Mouse (Mus musculus) forebrain, embryonic 14.5 days (tissue): Measurements from ENCODE around the gene Slc2a4. TPM values are rescaled to one million over a fixed set of nuclear protein-coding genes. Genes with fewer than 3 reads are reported as not detected.

ENCODE experiments used
- ATAC-seq: fragments of 200-750 bp; cut with Nextera tagmentation; 2 replicates; pipeline ENCODE4 v1.8.0; 2017; ENCODE audit warnings: mild to moderate bottlenecking, moderate library complexity
- DNase-seq: peaks from one replicate; pipeline ENCODE4 v3.0.0-alpha.2; 2015; ENCODE audit warnings: low spot score
- H3K27ac ChIP-seq: fragments of 300-500 bp; sonication (generic); 2 replicates; pipeline ENCODE4 v1.5.1; 2014; ENCODE audit warnings: low read depth, mild to moderate bottlenecking, control low read depth, low read length, moderate library complexity
- H3K27me3 ChIP-seq: fragments of 300-500 bp; sonication (generic); replicated peaks from 2 replicates; pipeline ENCODE4 v1.6.1; 2014; ENCODE audit warnings: low read length, control low read depth, mixed read lengths; ENCODE audit not compliant: control insufficient read depth, insufficient read depth
- H3K36me3 ChIP-seq: fragments of 300-500 bp; sonication (generic); 2 replicates; pipeline ENCODE4 v1.6.1; 2014; ENCODE audit warnings: low read length, control low read depth; ENCODE audit not compliant: control insufficient read depth, insufficient read depth
- H3K4me1 ChIP-seq: fragments of 300-500 bp; sonication (generic); 2 replicates; pipeline ENCODE4 v1.6.1; 2014; ENCODE audit warnings: antibody characterized with exemption, low read length, control low read depth; ENCODE audit not compliant: control insufficient read depth, insufficient read depth
- H3K4me2 ChIP-seq: fragments of 300-500 bp; sonication (generic); 2 replicates; pipeline ENCODE4 v1.6.1; 2014; ENCODE audit warnings: mild to moderate bottlenecking, control low read depth, low read length
- H3K4me3 ChIP-seq: fragments of 300-500 bp; sonication (generic); 2 replicates; pipeline ENCODE4 v1.5.1; 2014; ENCODE audit warnings: low read depth, low read length, control low read depth
- H3K9ac ChIP-seq: fragments of 300-500 bp; sonication (generic); 2 replicates; pipeline ENCODE4 v1.6.1; 2014; ENCODE audit warnings: mild to moderate bottlenecking, low read length, control low read depth, moderate library complexity
- H3K9me3 ChIP-seq: fragments of 300-500 bp; sonication (generic); replicated peaks from 2 replicates; pipeline ENCODE4 v1.6.1; 2016; ENCODE audit warnings: low read length, control low read depth, mixed read lengths; ENCODE audit not compliant: control insufficient read depth
- WGBS: fragments of 180-500 bp; shearing (Covaris S2); extraction: QIAGEN DNeasy Blood & Tissue Kit; methylation state at CpG from one replicate; pipeline ENCODE4 v1.1.7; 2014; 5-methylcytosine and 5-hydroxymethylcytosine counted together
- microRNA-seq: library from miRNA; unstranded; fragments of <30 nt; microRNA quantifications from one replicate; pipeline ENCODE4, GENCODE M21; 2016
- polyA plus RNA-seq: library from polyadenylated mRNA; unstranded; fragments of >200 nt; fragmentation: Nextera tagmentation; extraction: Ambion mirVana; gene quantifications from 2 replicates; pipeline ENCODE4 v1.2.1, GENCODE M21; 2014

Slc2a4 gene
- polyA plus RNA-seq, 1 experiment from 2014 or later, result 6.7 TPM

- ATAC-seq, result no peak
- no peak for DNase-seq
- 72% methylated on average over 4 of the region's 4 CpGs for WGBS
- Histone ChIP-seq H3K4me3 (no peak within 1 kb of the TSS), H3K27me3 (no peaks in the 10 kb centered on the region), H3K27ac (no peak within 1 kb of the TSS), H3K9ac (no peak within 1 kb of the TSS), H3K36me3 (no peaks in the 10 kb centered on the region), H3K4me1 (peaks cover 10% of the 10 kb centered on the region; the same call in 1 of the 2 replicates), H3K4me2 (no peak within 1 kb of the TSS), H3K9me3 (no peaks in the 10 kb centered on the region)
These were observed 52.7 kb downstream of the Slc2a4 start, which contains the start of gene Acap1 for GRCm38 (mm10) chr11:69895291-69895690. Acap1 (minus strand) TSS chr11:69895539.

GRCm38 (mm10) chr11:69894671-69895070, 53.3 kb downstream of the Slc2a4 start:
- ATAC-seq (no peak), DNase-seq (no peak)
- WGBS, result 90% methylated on average over 5 of the region's 5 CpGs
- H3K4me2 ChIP-seq, result no peak overlapping the region
- no peak overlapping the region for H3K4me3 ChIP-seq
- H3K9ac ChIP-seq, result no peak overlapping the region
- H3K36me3 ChIP-seq, result no peaks in the 10 kb centered on the region
- peaks cover 7% of the 10 kb centered on the region; the same call in 1 of the 2 replicates for H3K4me1 ChIP-seq
- H3K9me3 ChIP-seq, result no peaks in the 10 kb centered on the region
- no peaks in the 10 kb centered on the region for H3K27me3 ChIP-seq
- no peak overlapping the region for H3K27ac ChIP-seq

Small RNA genes lying within 50 kb of the gene (microRNA-seq; reads per million reads assigned to microRNA genes)
- gene Gm44349, result not detected

Other genes with a start within 250 kb of the Slc2a4 start
- gene Polr2a, start 189.6 kb downstream of the Slc2a4 start, polyA plus RNA-seq, result 21.1 and 21.3 TPM in 2 replicates
- gene Slc35g3, start 186.2 kb downstream of the Slc2a4 start, polyA plus RNA-seq, result 0.56 TPM in 1 of 2 replicates, not detected in the other
- 2.1 and 2.8 TPM in 2 replicates for gene Zbtb4, start 182.3 kb downstream of the Slc2a4 start, polyA plus RNA-seq
- gene Chrnb1, start 152.2 kb downstream of the Slc2a4 start, polyA plus RNA-seq, result 0.68 and 1.4 TPM in 2 replicates
- gene Fgf11, start 146.3 kb downstream of the Slc2a4 start, polyA plus RNA-seq, result 2.9 and 3.0 TPM in 2 replicates
- gene Tmem102, start 142.6 kb downstream of the Slc2a4 start, polyA plus RNA-seq, result 0.15 and 0.52 TPM in 2 replicates
- not detected in 2 replicates for gene Gm39566, start 132.9 kb downstream of the Slc2a4 start, polyA plus RNA-seq
- gene Spem2, start 129.7 kb downstream of the Slc2a4 start, polyA plus RNA-seq, result not detected in 2 replicates
- 0.39 TPM in 1 of 2 replicates, not detected in the other for gene Spem1, start 126.0 kb downstream of the Slc2a4 start, polyA plus RNA-seq
- gene Nlgn2, start 110.4 kb downstream of the Slc2a4 start, polyA plus RNA-seq, result 15.7 and 18.4 TPM in 2 replicates
- gene Tmem256, start 109.7 kb downstream of the Slc2a4 start, polyA plus RNA-seq, result 307 and 386 TPM in 2 replicates
- gene Plscr3, start 101.8 kb downstream of the Slc2a4 start, polyA plus RNA-seq, result 44.3 and 49.0 TPM in 2 replicates
- 0.32 TPM in 1 of 2 replicates, not detected in the other for gene Tnk1, start 89.5 kb downstream of the Slc2a4 start, polyA plus RNA-seq
- not detected in 2 replicates for gene Tmem95, start 70.2 kb downstream of the Slc2a4 start, polyA plus RNA-seq
- 1.1 and 1.2 TPM in 2 replicates for gene Kctd11, start 66.8 kb downstream of the Slc2a4 start, polyA plus RNA-seq
- 0.10 and 0.17 TPM in 2 replicates for gene Acap1, start 52.6 kb downstream of the Slc2a4 start, polyA plus RNA-seq
- 15.0 and 18.6 TPM in 2 replicates for gene 2810408A11Rik, start 47.2 kb downstream of the Slc2a4 start, polyA plus RNA-seq
- gene Neurl4, start 47.1 kb downstream of the Slc2a4 start, polyA plus RNA-seq, result 16.7 and 23.8 TPM in 2 replicates
- 62.9 and 67.8 TPM in 2 replicates for gene Gps2, start 34.3 kb downstream of the Slc2a4 start, polyA plus RNA-seq
- gene Eif5a, start 26.2 kb downstream of the Slc2a4 start, polyA plus RNA-seq, result 1,251 and 1,277 TPM in 2 replicates
- 3.9 and 4.0 TPM in 2 replicates for gene Ybx2, start 12.4 kb downstream of the Slc2a4 start, polyA plus RNA-seq
- gene Cldn7, start 16.6 kb upstream of the Slc2a4 start, polyA plus RNA-seq, result not detected in 2 replicates
- gene Ctdnep1, start 33.0 kb upstream of the Slc2a4 start, polyA plus RNA-seq, result 24.0 and 26.1 TPM in 2 replicates
- gene Elp5, start 34.3 kb upstream of the Slc2a4 start, polyA plus RNA-seq, result 189 and 203 TPM in 2 replicates
- gene Gabarap, start 43.0 kb upstream of the Slc2a4 start, polyA plus RNA-seq, result 701 and 779 TPM in 2 replicates
- 49.4 and 49.6 TPM in 2 replicates for gene Phf23, start 47.6 kb upstream of the Slc2a4 start, polyA plus RNA-seq
- 19.7 and 25.7 TPM in 2 replicates for gene Dvl2, start 52.4 kb upstream of the Slc2a4 start, polyA plus RNA-seq
- 53.3 and 58.4 TPM in 2 replicates for gene Acadvl, start 67.2 kb upstream of the Slc2a4 start, polyA plus RNA-seq
- 19.3 and 21.0 TPM in 2 replicates for gene Dlg4, start 68.8 kb upstream of the Slc2a4 start, polyA plus RNA-seq
- gene Asgr1, start 105.9 kb upstream of the Slc2a4 start, polyA plus RNA-seq, result 2.0 and 2.1 TPM in 2 replicates
- gene Asgr2, start 144.5 kb upstream of the Slc2a4 start, polyA plus RNA-seq, result not detected in 2 replicates
- 0.72 and 1.1 TPM in 2 replicates for gene Mgl2, start 182.1 kb upstream of the Slc2a4 start, polyA plus RNA-seq
- gene Clec10a, start 208.0 kb upstream of the Slc2a4 start, polyA plus RNA-seq, result 0.63 and 0.97 TPM in 2 replicates